Comparison of ENCODE assay signal across 10 mouse cellular contexts in the genomic region with DNA sequence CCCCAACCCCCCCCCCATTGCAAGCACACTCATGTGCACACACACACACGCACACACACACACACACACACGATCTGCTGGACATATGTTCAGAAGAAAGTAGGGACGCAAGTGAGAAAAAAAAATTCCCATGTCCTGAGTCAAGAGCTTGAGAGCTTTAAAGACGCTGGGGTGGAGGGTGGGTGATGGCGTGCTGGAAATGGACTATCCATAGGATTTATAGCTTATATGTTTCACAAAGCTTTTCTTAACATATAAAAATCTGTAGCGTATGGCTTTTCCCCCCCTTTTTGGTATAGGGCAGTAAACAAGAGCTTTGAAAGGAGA.
DNase-seq lines count a peak whose midpoint lies in the region; ATAC-seq lines count a peak whose summit lies in the region.
"Had no signal": no experiment of that assay in that cellular context is flagged by ENCODE, and none has a peak within 500 bp of the region (broad histone marks: within the 10 kb centered on the region; RNA-seq: fewer than 3 reads in every experiment).

No protein-coding gene starts in this region.

- no peak overlapping the region for H3K4me2 ChIP-seq in heart, embryonic 14.5 days (ENCODE audit: low read length)
- H3K4me2 ChIP-seq in embryonic facial prominence, embryonic 14.5 days (ENCODE audit: low read depth, low read length) = peak overlapping the region; percentile 43
- H3K4me2 ChIP-seq in intestine, embryonic 16.5 days (ENCODE audit: low read depth, low read length) = no peak overlapping the region
- H3K4me2 ChIP-seq in midbrain, embryonic 15.5 days = peak overlapping the region; percentile 50

- no peak for ATAC-seq in heart, embryonic 14.5 days (ENCODE audit: insufficient number of reproducible peaks, insufficient read depth, low FRiP score, low read depth)
- ATAC-seq in embryonic facial prominence, embryonic 14.5 days (ENCODE audit: low read depth) = no peak
- ATAC-seq in intestine, embryonic 16.5 days = no peak
- no peak for ATAC-seq in midbrain, embryonic 15.5 days (replicated peaks)

- intact Hi-C loops in heart, postnatal 25 days (cut with DNase I) = no loop called here

- H3K9ac ChIP-seq in heart, embryonic 14.5 days (ENCODE audit: low read length) = no peak overlapping the region
- no peak overlapping the region for H3K9ac ChIP-seq in embryonic facial prominence, embryonic 14.5 days (ENCODE audit: low read depth, low read length)
- no peak overlapping the region for H3K9ac ChIP-seq in intestine, embryonic 16.5 days (ENCODE audit: low read depth, low read length)
- no peak overlapping the region for H3K9ac ChIP-seq in midbrain, embryonic 15.5 days

- H3K4me3 ChIP-seq in heart, embryonic 14.5 days (ENCODE audit: control insufficient read depth in 1 of 2, insufficient read depth in 1 of 2, low read depth in 1 of 2, low read length in 2 of 2) = no peak overlapping the region
- 0 out of 2 replicates have a peak overlapping the region, but pooled peaks have one; percentile 1 for H3K4me3 ChIP-seq in embryonic facial prominence, embryonic 14.5 days (ENCODE audit: low read depth, low read length)
- no peak overlapping the region for H3K4me3 ChIP-seq in intestine, embryonic 16.5 days (ENCODE audit: low read length)
- peak overlapping the region; percentile 10 for H3K4me3 ChIP-seq in midbrain, embryonic 15.5 days

- WGBS in heart, embryonic 14.5 days = 85% methylated on average over 6 of the region's 6 CpGs
- 29% methylated on average over 6 of the region's 6 CpGs for WGBS in embryonic facial prominence, embryonic 14.5 days
- 52% methylated on average over 6 of the region's 6 CpGs for WGBS in intestine, embryonic 16.5 days
- WGBS in midbrain, embryonic 15.5 days = 46% methylated on average over 6 of the region's 6 CpGs

- DNase-seq in heart, postnatal 25 days (ENCODE audit: low spot score) = no peak
- DNase-seq in embryonic facial prominence, embryonic 14.5 days (ENCODE audit: low spot score) = no peak
- no peak for DNase-seq in urinary bladder, postnatal 10 days (ENCODE audit: low spot score)
- DNase-seq in cerebellum, adult 18-20 months = no peak
- no peak for DNase-seq in thymus, postnatal 25 days
- DNase-seq: cerebellum, adult 11-12 months; right cerebral cortex, postnatal 14 days had no signal

- no peaks in the 10 kb centered on the region for H3K36me3 ChIP-seq in heart, embryonic 14.5 days (ENCODE audit: control insufficient read depth, insufficient read depth, low read length)
- no peaks in the 10 kb centered on the region for H3K36me3 ChIP-seq in embryonic facial prominence, embryonic 14.5 days (ENCODE audit: control insufficient read depth, insufficient read depth, low read length)
- H3K36me3 ChIP-seq in intestine, embryonic 16.5 days (ENCODE audit: control insufficient read depth, insufficient read depth, low read length) = no peaks in the 10 kb centered on the region
- H3K36me3 ChIP-seq in midbrain, embryonic 15.5 days (replicated peaks) = no peaks in the 10 kb centered on the region

- H3K27me3 ChIP-seq in heart, embryonic 14.5 days (ENCODE audit: control insufficient read depth, insufficient read depth, low read length) = no peaks in the 10 kb centered on the region
- H3K27me3 ChIP-seq in embryonic facial prominence, embryonic 14.5 days (replicated peaks; ENCODE audit: control insufficient read depth, insufficient read depth, low read length) = no peaks in the 10 kb centered on the region
- H3K27me3 ChIP-seq in intestine, embryonic 16.5 days (replicated peaks; ENCODE audit: control insufficient read depth, insufficient read depth, low read length) = no peaks in the 10 kb centered on the region
- H3K27me3 ChIP-seq in midbrain, embryonic 15.5 days (replicated peaks) = no peaks in the 10 kb centered on the region

- peaks cover 33 to 45% of the 10 kb centered on the region in 2 experiments for H3K4me1 ChIP-seq in heart, embryonic 14.5 days (ENCODE audit: control insufficient read depth in 2 of 2, insufficient read depth in 2 of 2, low read length in 2 of 2)
- peaks cover 38% of the 10 kb centered on the region for H3K4me1 ChIP-seq in embryonic facial prominence, embryonic 14.5 days (ENCODE audit: control insufficient read depth, insufficient read depth, low read length)
- peaks cover 16% of the 10 kb centered on the region for H3K4me1 ChIP-seq in intestine, embryonic 16.5 days (ENCODE audit: control insufficient read depth, insufficient read depth, low read length)
- peaks cover 11% of the 10 kb centered on the region for H3K4me1 ChIP-seq in midbrain, embryonic 15.5 days

- peak overlapping the region; percentile 6 to 46; a peak in 1 of 4 replicates for H3K27ac ChIP-seq in heart, embryonic 14.5 days (replicated peaks in 1 of 2; ENCODE audit: control insufficient read depth in 1 of 2, insufficient read depth in 1 of 2, low read depth in 2 of 2, low read length in 2 of 2)
- H3K27ac ChIP-seq in embryonic facial prominence, embryonic 14.5 days (replicated peaks; ENCODE audit: low read depth, low read length) = peak overlapping the region; percentile 93
- H3K27ac ChIP-seq in intestine, embryonic 16.5 days (ENCODE audit: low read length) = peak overlapping the region; percentile 38; the same call in 1 of the 2 replicates
- H3K27ac ChIP-seq in midbrain, embryonic 15.5 days = peak overlapping the region; percentile 77; the same call in 1 of the 2 replicates

- no peaks in the 10 kb centered on the region for H3K9me3 ChIP-seq in heart, embryonic 14.5 days (ENCODE audit: control insufficient read depth, low read length)
- H3K9me3 ChIP-seq in embryonic facial prominence, embryonic 14.5 days (ENCODE audit: control insufficient read depth, low read length) = no peaks in the 10 kb centered on the region
- no peaks in the 10 kb centered on the region for H3K9me3 ChIP-seq in intestine, embryonic 16.5 days (ENCODE audit: control insufficient read depth, low read length)
- no peaks in the 10 kb centered on the region for H3K9me3 ChIP-seq in midbrain, embryonic 15.5 days

Comparison
In these comparisons a context has a peak if more than half of its experiments do, and no peak if none do; other contexts are left out.
1. H3K27ac ChIP-seq: peak in every context shown above with its lines; median percentile 93 in embryonic facial prominence, embryonic 14.5 days; 77 in midbrain, embryonic 15.5 days; 38 in intestine, embryonic 16.5 days; 26 in heart, embryonic 14.5 days.
2. H3K4me2 ChIP-seq: peak in embryonic facial prominence, embryonic 14.5 days (single experiment) and midbrain, embryonic 15.5 days (single experiment); none in heart, embryonic 14.5 days (single experiment) and intestine, embryonic 16.5 days (single experiment).
3. H3K4me3 ChIP-seq: peak in embryonic facial prominence, embryonic 14.5 days (single experiment) and midbrain, embryonic 15.5 days (single experiment); none in heart, embryonic 14.5 days (0 of 2) and intestine, embryonic 16.5 days (single experiment).